Mouse (Mus musculus) layer of hippocampus, adult 11-12 months (tissue): ENCODE measurements at regions not wholly inside any gene's neighbourhood (a gene's known extent, or its start where the extent isn't known, plus 50 kb on each side); places are given as distances from the start of the nearest gene placed in this dataset.

Experiments used
- DNase-seq: peaks from one replicate; pipeline ENCODE4 v3.0.0; 2022; ENCODE audit warnings: low spot score

DNA sequence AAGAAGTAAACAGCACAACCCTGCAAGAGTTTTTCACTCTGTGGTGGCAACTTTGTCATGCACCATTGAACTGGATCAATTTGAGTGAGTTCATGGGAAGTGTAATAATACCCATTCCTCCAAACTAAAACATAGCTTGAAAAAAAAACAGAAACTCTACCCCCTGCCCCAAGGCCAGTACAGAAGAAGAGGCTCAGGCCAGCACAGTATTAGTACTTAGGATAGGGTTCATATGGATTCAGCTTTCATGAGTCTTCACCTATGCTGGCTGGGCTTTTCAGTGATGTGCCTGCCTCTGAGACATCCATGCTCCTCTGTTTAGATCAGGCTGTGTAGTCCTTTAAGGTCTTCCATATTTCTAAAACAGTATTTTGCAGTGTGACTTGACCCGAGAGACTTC lies 270.6 kb downstream of the 1190002N15Rik start:
- no peak for DNase-seq

- DNase-seq = no peak
Measured at GRCm38 (mm10) chr9:94239479-94240241, 298.2 kb downstream of the 1190002N15Rik start.

DNA sequence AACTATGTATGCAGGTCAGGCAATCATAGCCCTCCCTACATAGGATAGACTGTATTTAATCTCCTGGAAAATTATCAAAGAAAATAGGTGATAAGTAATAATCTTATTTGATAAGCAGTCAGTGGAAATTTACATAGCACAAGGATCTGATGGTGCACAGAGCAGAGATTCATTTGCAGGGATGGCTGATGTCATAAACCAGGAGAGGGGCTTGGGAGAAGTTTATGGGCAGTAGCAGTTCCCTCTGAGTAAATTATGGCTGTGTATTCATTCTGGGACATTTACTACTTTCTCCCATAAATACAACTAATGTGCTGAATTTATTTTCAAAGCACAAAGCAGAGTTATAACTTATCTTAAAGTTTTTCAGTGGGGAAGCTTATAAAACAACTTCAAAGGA lies 299.3 kb downstream of the 1190002N15Rik start:
- DNase-seq = no peak

GRCm38 (mm10) chr9:94229537-94229936 lies 308.3 kb downstream of the 1190002N15Rik start:
- DNase-seq = no peak

DNA sequence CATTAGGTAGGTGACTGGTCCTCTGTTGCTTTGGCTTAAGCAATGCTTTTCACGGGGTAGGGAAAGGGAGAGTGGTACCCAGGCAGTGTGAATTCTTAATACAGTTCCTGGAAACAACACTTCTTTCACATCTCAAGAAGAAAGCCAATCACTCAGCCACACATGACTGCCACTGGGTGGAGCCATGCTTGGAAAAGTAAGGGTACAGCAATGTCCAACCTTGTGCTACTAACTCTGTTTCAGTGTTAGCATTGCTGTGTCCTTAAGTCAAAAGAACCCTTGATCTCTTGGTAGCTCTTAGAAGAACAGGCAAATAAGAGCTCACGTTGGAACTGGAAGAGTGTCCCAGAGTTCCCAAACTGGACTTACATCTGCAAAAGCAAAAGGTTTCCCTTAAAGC lies 318.8 kb downstream of the 1190002N15Rik start:
- DNase-seq = no peak

- DNase-seq = no peak
Measured at GRCm38 (mm10) chr9:94216414-94217279, 321.2 kb downstream of the 1190002N15Rik start.

DNA sequence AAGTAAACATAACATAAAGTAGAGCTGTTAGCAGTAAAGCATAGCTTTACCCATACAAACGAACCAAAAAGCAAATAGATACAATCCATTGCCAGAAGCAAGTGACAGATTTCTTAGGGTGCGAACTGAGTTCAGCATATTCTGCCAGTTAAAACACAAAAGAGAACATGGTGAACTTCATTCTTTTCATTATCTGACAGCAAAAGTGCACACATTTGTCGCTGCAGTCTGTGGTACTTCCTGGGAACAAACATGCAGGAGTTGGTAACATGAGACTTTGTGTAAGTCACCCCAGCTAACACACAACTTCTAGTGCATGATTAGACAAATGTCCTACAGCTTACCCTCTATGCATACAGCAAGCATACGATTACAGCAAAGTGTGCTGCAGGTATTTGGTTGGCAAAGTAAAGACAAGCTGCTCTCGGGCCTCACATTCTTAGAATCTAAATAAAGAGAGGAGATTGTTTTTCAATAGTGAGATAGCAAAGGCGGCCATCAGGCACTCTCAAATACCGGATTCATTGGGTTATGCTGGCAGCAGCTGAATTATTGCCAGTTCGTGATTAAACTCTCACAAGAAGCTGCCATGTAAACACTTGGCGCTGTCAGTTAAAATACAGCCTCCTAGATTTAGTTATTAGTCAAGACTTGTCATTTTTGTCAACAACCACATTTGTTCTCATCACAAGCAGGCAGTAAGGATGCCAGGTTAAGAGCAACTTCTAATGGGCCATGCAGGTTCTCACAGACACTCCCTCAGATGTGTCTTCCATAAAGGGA lies 327.2 kb downstream of the 1190002N15Rik start:
- peak; percentile 16 for DNase-seq

DNA sequence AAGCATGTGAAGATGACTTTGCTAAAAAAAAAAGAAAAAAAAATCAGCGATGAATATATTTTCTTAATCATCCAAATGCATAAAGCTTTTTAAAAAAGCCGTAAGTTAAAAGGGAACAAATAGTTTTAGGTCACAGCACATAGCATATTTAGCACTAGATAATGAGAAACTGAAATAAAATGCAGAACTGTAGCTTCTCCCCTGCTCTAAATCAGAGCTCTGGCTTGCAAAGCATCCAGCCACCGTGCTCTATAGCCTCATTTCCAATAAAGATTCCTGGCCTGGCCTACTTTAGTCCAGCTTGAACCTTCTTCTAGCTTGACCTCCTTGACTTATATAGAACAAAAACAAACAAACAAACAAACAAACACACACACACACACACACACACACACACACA lies 328.9 kb downstream of the 1190002N15Rik start:
- no peak for DNase-seq

- DNase-seq = no peak
Measured at GRCm38 (mm10) chr9:94200892-94201291, 337.0 kb downstream of the 1190002N15Rik start.

- DNase-seq = no peak
Measured at GRCm38 (mm10) chr9:94199864-94200263, 338.0 kb downstream of the 1190002N15Rik start.

- DNase-seq = no peak
Measured at GRCm38 (mm10) chr9:94191083-94191482, 346.8 kb downstream of the 1190002N15Rik start.

GRCm38 (mm10) chr9:94189872-94190800 lies 347.7 kb downstream of the 1190002N15Rik start:
- DNase-seq = no peak

DNA sequence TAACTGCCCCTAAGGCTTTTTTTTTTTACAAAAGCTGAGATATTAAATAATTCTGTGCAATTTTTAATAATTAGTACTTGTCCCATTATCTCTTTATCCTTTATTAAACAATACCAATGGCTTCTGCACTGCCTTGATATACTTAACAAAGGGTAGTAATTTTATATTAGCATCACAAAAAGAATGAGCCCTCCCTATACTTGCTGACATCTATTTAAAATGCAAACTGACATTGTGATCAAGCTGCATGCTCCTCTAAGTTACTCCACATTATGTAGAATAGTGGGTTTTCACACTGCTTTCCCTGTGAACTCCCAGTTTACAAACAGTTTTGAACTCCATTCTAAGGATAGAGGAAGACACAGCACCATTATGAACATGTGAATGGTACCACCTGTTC lies 349.8 kb downstream of the 1190002N15Rik start:
- no peak for DNase-seq

GRCm38 (mm10) chr9:94169905-94170612 lies 367.8 kb downstream of the 1190002N15Rik start:
- no peak for DNase-seq

DNA sequence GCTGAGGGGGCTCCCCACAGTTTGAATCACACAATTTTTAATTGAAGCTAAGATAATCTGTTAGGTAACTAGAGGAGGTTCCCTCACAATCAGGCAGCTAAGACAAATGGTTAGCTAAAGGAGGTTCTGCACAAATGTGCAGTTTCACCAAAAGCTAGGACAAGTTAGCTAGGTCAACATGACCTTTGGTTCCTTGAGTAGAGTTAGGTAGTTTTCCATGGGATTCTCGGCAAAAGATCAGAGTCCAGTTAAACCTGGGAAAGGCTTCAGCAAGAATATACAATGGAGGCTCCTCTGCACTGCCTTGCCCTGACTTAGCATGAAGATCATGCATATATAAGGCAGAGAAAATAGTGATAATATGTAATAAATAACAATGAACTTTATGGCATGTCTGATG lies 374.2 kb downstream of the 1190002N15Rik start:
- DNase-seq = no peak

DNA sequence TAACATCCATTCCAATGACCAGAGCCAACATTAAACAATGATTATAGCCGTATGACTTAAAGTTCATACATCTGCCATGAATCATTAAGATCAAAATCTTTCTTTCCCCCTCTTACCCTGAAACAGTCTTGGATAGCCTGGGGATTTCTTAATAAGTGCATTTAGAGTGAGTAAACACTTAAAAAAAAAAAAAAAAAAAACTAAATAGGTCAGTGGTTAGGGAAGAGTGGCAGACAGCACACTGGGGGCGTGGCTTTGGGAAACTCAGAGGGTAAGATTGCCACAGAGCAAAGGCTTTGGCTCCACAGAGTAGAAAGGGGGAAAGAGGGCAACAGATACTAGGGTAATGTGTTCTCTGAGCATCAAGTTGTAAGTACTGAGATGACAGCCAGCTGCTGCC lies 382.3 kb downstream of the 1190002N15Rik start:
- DNase-seq = no peak

DNA sequence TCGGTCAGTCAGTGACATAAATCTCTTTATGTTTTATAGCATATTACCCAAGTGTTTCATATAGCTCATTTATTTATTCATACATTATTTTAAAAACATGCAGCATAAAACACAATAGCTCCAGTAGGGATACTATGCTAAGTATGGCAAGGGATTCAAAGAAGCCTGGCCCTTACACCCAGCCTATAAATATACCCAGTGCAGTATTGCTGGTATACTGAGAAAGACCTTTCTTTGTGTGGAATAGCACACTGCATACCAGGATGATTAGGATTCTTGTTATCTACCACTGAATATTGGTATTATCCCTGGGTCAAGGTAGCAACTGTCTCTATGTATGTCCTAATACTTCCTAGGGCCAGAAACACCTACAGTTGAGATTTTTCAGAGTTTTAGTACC lies 389.4 kb downstream of the 1190002N15Rik start:
- DNase-seq = no peak

DNA sequence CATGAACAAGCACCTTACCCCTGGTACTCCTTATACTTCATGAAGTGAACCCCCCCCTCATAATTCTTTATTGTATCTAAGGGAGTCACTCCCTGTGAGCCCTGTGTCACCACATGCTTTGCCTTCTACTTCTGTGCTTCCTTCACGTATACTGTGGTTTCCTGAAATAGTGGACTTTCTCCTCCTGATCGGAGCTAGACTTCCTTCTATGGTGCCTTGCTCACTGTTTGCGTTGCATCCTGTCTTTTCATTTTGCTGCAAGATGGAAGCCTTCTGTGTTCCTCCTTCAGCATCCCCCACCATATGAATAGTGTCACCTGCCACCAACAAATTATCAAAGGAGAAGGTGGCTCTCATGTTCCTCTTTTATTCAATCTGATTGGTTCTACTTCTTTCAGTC lies 391.1 kb downstream of the 1190002N15Rik start:
- no peak for DNase-seq

- no peak for DNase-seq
Measured at GRCm38 (mm10) chr9:94136444-94136843, 401.4 kb downstream of the 1190002N15Rik start.

DNA sequence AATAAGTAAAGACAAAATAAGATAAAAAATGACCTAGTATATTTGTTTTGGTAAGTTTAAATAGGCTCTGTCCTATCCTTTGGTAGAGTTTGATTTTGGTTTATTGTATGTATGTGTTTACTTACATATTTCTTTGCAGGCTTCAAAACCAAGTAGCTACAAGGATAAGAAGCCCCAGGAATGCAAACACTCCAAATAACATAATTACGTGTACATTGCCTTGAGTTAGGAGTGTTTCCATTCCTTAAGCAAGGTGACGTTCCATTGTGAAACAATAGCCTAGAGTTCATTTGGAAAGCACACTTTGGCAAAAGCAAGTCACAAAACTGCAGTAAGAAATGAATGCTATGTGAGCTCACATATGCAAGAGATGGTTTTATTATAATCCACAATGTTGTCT lies 404.2 kb downstream of the 1190002N15Rik start:
- DNase-seq = no peak

GRCm38 (mm10) chr9:94131367-94131766 lies 406.5 kb downstream of the 1190002N15Rik start:
- no peak for DNase-seq
